Mouse (Mus musculus) layer of hippocampus, adult 11-12 months (tissue): ENCODE results near the gene Cux1.
A peak's percentile ranks its signal among the peaks of the same experiment; 100 is the strongest.

Experiments used
- DNase-seq: peaks from one replicate; pipeline ENCODE4 v3.0.0; 2022; ENCODE audit warnings: low spot score

Cux1 gene

DNA sequence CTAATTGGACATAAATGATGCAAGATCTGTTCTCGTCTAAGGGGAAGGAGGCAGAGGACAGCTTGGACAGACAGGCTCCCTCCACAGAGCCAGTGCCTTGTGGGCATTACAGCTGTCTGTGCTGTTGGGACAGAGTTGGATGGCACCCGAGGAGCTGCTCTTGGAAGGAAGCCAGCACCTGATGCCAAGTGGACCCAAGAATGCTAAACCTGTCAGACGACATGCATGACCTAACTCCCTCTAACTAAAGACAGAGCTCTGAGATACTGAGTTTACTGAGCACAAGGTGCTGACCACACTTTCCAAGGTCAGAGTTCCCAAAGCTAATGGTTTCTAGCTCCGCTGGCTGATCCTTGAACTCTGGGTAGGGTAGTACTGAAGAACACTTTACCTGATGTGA is 255.1 kb downstream of the Cux1 start:
- DNase-seq: no peak

GRCm38 (mm10) chr5:136306254-136306653 is 261.0 kb downstream of the Cux1 start:
- DNase-seq: no peak

DNA sequence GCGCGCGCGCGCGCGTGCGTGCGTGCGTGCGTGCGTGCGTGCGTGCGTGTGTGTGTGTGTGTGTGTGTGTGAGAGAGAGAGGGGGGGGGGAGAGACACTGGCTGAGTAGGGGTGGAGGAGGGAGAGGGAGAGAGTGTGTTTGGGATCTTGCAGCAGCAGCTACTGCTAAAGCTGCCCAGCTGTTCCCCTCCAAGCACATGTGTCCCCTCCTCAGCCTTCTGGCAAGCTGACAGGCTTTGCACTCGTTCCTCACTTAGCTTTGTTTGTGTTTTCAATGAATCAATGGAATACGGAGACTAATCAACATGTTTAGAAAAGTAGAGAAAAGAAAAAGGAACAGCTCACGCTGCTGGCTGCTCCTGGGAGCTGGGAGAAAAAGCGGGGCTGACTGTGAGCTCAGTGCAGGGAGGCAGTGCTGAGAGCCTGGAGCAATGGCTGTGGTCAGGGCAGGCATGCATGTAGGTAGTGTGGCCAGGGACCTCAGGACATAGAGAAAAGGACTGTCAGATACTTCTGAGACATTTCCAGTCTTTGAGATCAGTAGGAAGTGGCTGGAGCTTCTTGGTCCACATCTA is 263.8 kb downstream of the Cux1 start:
- DNase-seq: no peak

- DNase-seq: no peak
Measured at GRCm38 (mm10) chr5:136300880-136301279, 266.4 kb downstream of the Cux1 start.

GRCm38 (mm10) chr5:136297691-136298090 is 269.6 kb downstream of the Cux1 start:
- no peak for DNase-seq

DNA sequence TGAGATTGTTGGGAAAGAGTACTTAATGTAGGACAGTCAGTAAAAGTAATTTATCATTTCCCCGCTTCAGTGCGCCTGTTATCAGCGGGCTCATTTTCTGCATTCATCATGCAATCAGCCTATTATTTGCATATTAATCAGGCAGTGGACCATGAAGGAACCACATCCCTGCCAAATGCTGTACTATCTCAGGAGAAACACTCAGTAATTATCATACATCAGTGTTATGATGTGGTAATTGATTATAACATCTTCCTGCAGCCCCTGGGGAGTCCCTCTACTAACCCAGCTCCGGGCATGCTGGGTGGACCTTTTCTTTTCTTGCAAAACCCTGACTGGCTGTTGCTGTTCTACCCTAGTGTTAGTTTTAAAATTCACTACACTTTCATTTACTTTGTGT is 270.4 kb downstream of the Cux1 start:
- no peak for DNase-seq

DNA sequence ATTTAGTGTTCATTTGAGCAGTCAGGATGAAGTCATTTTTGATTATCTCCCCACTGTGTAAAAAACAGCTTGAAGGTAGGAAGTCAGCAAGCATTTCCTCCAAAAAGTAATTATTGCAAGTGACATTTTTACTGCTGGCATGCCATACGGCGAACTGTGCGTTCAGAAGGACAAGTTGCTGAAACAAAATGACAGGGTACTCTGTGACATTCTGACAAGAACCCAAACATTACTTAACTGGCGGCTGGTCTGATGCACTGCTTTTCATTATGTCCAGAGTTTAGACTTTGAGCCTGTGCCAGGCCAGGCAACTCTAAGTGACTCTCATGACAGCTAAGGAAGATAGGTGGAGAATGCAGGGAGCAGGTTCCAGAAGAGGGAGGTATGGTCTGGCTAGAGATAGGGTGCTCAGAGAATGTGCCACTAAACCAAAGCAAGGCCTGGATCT is 274.3 kb downstream of the Cux1 start:
- peak; percentile 31 for DNase-seq

- DNase-seq: no peak
Measured at GRCm38 (mm10) chr5:136292361-136292760, 274.9 kb downstream of the Cux1 start.

GRCm38 (mm10) chr5:136291562-136291961 is 275.7 kb downstream of the Cux1 start:
- no peak for DNase-seq

GRCm38 (mm10) chr5:136289776-136290175 is 277.5 kb downstream of the Cux1 start:
- no peak for DNase-seq

DNA sequence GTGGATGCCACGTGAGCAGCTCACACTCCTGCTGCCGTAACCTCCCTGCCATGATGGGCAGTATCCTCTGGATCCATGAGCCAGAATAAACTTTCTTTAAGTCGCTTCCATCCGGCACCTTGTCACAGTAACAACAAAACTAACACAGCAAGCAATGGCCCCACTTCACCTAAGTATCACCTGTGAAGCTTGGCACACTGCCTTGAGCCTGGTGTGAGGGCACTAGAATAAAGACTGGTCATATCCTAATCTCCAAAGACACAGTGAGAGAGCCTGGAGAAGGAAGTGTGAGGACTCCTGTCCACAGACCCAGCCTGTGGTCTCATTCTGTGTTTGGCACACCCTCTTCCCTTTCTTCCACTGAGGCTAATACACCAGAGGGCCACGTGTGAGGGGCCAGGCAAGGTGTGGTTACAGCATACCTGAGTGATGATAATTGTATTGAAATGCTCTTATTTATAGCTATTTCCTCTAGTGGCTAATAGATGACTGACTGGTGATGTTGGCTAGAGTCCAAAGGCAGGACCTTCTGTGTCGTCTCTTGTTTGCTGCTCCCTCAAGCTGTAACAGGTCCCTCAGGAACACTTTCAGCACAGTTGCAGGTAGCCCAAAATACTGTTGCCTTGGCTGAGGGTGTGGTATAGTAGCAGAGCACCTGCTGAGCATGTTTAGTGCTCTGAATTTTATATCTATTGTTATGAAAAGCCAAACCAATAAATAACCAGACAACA is 278.8 kb downstream of the Cux1 start:
- no peak for DNase-seq

DNA sequence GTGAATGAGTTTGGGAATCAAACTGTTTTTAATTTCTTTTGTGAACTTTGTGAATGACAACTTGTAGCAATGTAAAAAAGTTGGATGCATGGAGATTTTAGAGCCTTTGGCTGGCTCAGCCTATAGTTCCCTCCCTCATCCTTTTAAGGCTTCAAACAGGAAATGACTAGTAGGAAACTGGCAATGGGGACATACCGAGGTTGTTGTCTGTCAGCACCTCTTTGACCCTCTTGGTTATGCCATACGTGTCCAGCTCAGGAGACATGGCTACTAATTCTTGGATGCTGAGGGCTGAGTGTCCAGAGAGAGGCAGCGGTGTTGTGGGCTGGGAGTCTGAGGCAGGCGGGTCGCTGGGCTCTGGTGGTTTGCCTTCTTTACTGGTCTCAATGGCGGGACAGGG is 280.7 kb downstream of the Cux1 start:
- DNase-seq: no peak

DNA sequence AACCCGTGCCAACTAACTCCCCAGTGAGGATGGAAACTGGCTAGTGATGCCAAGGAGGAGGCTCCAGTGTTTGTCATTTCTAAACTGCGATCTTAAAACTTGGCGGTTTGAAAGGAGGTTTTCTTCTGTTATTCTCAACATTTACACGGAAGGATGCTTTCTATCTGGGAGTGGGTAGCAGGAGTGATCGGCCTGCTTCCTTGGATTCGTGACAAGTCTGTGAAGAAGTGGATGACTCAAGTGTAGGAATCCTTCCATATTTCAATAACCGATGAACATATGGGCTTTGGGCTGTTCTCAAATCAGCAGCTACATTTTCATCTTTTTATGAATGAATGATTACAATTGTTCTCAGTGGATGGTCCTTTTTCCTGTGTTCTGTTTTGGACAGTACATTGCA is 282.2 kb downstream of the Cux1 start:
- no peak for DNase-seq

DNA sequence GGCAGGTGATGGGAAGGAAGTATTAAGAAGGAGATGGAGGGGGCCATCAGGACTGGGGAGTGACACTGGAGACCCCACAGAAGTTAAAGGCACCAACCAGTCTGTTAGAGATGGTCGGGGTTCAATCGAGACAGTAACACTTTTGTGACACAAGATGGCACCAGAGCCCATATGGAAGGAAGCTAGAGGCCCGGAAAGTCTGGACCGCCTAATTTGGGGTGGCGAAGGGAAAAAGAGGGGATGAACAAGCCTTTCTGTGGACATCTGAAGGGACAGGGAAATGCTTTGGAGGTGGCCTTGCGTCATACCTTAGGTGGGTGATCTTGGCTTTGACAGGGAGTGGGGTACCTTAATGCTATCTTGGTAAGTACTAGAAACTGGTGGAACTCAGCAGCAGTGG is 285.9 kb downstream of the Cux1 start:
- DNase-seq: peak; percentile 22

DNA sequence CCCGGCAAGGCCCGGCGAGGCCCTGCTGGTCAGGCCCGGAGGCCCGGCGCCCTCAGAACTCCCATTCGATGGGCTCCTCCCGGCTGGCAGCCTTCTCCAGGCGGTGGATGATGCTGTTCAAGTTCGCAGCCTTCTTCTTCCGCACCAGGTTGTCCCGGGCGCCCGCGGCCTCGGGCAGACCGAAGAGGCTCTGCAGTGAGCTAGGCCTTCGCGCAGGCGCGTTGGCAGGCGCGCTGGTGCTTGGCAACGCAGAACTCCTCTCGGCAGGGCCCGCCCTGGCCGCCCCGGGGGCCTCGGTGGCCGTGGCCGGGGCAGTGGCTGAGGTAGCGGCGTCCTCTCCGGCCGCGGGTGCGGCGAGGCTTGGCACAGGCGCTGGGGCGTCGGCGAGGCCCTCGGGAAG is 292.6 kb downstream of the Cux1 start:
- DNase-seq: no peak

- no peak for DNase-seq
Measured at GRCm38 (mm10) chr5:136269937-136270336, 297.4 kb downstream of the Cux1 start.

DNA sequence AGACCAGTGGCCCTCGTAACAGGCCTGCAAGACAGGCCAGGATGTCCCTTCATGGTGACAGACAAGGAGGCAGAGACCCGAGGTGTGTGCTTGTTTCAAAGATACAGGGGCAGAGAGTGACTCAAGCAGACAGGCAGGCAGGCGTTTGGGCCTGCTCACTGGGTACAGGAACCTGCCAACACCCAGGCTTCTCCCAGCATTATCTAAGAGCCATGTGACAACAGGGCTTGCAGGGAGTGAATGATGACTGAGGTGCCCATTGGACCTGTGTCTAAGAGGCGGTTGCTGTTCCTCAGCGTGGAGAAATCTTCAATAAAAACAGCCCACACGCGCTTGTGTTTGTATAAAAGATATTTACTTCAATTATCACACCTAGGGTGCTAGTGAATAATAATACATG is 301.2 kb downstream of the Cux1 start:
- no peak for DNase-seq

DNA sequence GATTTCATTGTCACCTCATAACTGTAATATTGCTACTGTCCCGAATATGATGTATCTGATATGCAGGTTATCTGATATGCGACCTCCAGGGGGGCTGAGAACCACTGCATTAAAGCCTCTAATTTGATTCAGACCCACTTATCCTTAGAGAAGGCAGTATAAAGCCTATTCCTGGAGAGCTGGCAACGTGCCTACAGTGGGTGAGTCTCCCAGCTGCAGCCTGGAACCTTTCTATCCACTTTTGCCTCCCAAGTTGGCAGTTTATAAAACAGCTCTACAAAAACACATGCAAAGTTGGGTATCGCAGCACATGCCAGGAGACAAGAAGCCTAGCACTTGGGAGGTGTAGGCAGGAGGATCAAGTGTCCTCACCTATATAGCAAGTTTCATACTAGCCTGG is 303.9 kb downstream of the Cux1 start:
- DNase-seq: no peak

- peak; percentile 73 for DNase-seq
Measured at GRCm38 (mm10) chr5:136258919-136259318, 308.4 kb downstream of the Cux1 start.

- peak; percentile 86 for DNase-seq
Measured at GRCm38 (mm10) chr5:136252899-136253298, 314.4 kb downstream of the Cux1 start.

- no peak for DNase-seq
Measured at GRCm38 (mm10) chr5:136251004-136251403, 316.3 kb downstream of the Cux1 start.

DNA sequence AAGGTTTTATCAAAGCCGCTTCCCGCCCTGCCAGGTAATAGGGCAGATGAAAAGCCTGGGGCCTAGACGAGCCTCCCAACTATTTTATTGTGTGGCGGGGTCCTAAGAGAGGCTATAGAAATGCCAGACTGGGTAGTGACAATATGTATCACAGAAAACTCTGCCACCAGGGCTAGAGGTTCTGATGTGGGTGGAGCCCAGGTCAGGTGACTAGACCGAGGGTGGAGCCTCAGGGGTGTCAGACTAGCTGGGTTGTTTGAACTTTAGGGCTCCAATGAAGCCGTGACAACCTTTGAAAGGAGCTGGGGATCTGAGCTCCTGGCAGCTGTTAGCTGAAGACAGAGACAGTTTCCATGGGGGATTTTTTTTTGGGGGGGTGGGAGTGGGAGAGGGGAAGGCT is 318.8 kb downstream of the Cux1 start:
- DNase-seq: no peak

- DNase-seq: no peak
Measured at GRCm38 (mm10) chr5:136246452-136246838, 320.8 kb downstream of the Cux1 start, which contains the start of gene Sh2b2. Gene Sh2b2, minus strand, starts transcription at chr5:136246556.
